Mouse (Mus musculus): ENCODE measurements at regions not wholly inside any gene's neighbourhood (a gene's known extent, or its start where the extent isn't known, plus 50 kb on each side); places are given as distances from the start of the nearest gene placed in this dataset.

DNA sequence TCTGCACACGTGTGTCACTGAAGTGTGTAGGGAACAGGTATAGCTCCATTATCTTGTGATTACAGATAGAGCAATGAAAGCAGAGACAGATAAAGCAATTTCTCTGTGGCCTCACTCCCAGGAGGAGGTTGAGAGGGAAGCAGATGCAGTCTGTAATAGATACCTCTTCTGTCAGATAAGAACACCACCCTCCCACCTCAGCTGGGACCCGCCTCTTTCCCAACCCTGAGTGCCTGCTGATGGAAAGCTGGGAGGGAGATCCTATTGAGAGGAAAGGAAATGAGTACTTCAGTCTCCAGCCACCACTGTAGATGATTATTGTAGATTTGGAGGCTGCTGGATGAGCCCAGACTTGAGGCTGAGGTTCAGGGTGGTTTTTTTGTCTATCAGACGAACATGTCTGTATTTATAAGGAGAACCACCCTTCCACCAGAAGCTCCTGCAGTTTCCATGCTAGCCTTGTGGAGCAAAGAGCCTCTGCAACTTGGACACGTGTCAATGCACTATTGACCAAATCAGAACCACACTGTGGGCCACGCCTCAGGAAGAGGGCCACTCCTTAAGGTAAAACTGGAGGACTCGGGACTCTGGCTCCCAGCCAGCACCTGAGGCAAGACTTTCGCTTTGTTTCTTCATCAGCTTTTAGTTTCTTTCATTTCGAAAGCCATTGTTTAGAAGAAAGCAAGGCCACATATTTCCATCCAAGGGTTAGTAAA, 55.3 kb upstream of the Plekha5 start:
- Histone ChIP-seq H3K36me3 (ENCODE audit: control insufficient read depth, insufficient read depth, low read length) (no peaks in the 10 kb centered on the region), H3K4me1 (replicated peaks; ENCODE audit: control insufficient read depth, insufficient read depth, low read length) (no peaks in the 10 kb centered on the region), H3K4me2 (ENCODE audit: low read length) (no peak overlapping the region), H3K27ac (ENCODE audit: low read depth) (no peak overlapping the region), H3K4me3 (ENCODE audit: low read depth, low read length) (no peak overlapping the region), H3K27me3 (replicated peaks; ENCODE audit: control insufficient read depth, insufficient read depth, low read length) (no peaks in the 10 kb centered on the region), H3K9me3 (ENCODE audit: control insufficient read depth, low read length) (0 out of 2 replicates have a peak, but pooled peaks cover 4% of the 10 kb centered on the region), H3K9ac (ENCODE audit: low read length) (no peak overlapping the region)
- DNase-seq (ENCODE audit: low spot score) (peak; percentile 58), ATAC-seq (replicated peaks; ENCODE audit: low FRiP score, low TSS enrichment, low read depth) (no peak)
- 68% methylated on average over 8 of the region's 8 CpGs for WGBS

- Histone ChIP-seq H3K9me3 (ENCODE audit: control insufficient read depth, low read length) (0 out of 2 replicates have a peak, but pooled peaks cover 4% of the 10 kb centered on the region), H3K9ac (ENCODE audit: low read length) (no peak overlapping the region), H3K4me1 (replicated peaks; ENCODE audit: control insufficient read depth, insufficient read depth, low read length) (no peaks in the 10 kb centered on the region), H3K4me2 (ENCODE audit: low read length) (no peak overlapping the region), H3K27ac (ENCODE audit: low read depth) (no peak overlapping the region), H3K36me3 (ENCODE audit: control insufficient read depth, insufficient read depth, low read length) (no peaks in the 10 kb centered on the region), H3K4me3 (ENCODE audit: low read depth, low read length) (no peak overlapping the region), H3K27me3 (replicated peaks; ENCODE audit: control insufficient read depth, insufficient read depth, low read length) (no peaks in the 10 kb centered on the region)
- DNase-seq (ENCODE audit: low spot score) (no peak), ATAC-seq (replicated peaks; ENCODE audit: low FRiP score, low TSS enrichment, low read depth) (0 out of 2 replicates have a peak, but pooled peaks have one; percentile 43)
- 82% methylated on average over 6 of the region's 6 CpGs for WGBS
These were observed 56.6 kb upstream of the Plekha5 start for GRCm38 (mm10) chr6:140367303-140367702.

DNA sequence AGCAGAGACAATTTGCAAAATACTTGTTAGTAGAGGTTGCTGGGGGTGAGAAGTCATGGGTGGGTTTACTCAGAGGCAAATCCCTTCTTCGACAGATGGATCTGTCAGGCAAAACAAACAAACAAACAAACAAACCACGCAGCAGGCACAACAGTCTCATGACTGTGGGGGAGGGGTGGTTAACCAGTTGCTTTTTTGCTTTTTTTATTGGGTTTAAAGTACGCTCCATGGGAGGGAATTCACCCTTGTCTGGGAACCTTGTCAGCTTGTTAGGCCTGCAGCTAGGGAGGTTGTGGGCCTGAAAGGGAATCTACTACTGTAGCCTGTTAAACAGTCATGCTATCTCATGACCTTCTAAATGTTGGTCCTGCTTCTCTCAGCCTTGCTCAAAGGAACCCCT, 57.1 kb upstream of the Plekha5 start:
- Histone ChIP-seq H3K4me2 (ENCODE audit: low read length) (no peak overlapping the region), H3K4me1 (replicated peaks; ENCODE audit: control insufficient read depth, insufficient read depth, low read length) (no peaks in the 10 kb centered on the region), H3K9ac (ENCODE audit: low read length) (no peak overlapping the region), H3K27ac (ENCODE audit: low read depth) (no peak overlapping the region), H3K27me3 (replicated peaks; ENCODE audit: control insufficient read depth, insufficient read depth, low read length) (no peaks in the 10 kb centered on the region), H3K4me3 (ENCODE audit: low read depth, low read length) (no peak overlapping the region), H3K9me3 (ENCODE audit: control insufficient read depth, low read length) (0 out of 2 replicates have a peak, but pooled peaks cover 4% of the 10 kb centered on the region), H3K36me3 (ENCODE audit: control insufficient read depth, insufficient read depth, low read length) (no peaks in the 10 kb centered on the region)
- ATAC-seq (replicated peaks; ENCODE audit: low FRiP score, low TSS enrichment, low read depth) (no peak), DNase-seq (ENCODE audit: low spot score) (no peak)
- 54% methylated on average over 3 of the region's 3 CpGs for WGBS

DNA sequence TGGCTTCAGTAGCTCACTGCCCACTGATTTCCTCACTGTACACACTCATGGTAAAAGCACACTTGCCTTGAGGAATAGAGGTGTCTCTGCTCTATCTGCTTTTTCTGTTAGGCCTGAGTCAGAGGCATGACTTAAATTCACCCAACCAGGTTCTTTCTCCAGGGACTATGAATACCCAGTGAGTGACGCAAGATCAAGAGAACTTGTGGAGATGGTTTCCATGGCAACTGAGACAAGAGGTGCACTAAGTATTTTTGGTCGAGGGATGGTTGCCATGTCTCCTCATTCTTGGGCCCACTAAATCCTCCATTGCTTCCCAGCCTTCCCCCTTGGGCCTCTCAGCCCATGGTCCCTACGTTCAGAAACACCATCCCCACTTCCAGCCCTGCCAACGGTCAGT, 62.9 kb upstream of the Plekha5 start:
- WGBS: 85% methylated on average over 4 of the region's 4 CpGs
- Histone ChIP-seq H3K9ac (ENCODE audit: low read length) (no peak overlapping the region), H3K27ac (ENCODE audit: low read depth) (no peak overlapping the region), H3K9me3 (ENCODE audit: control insufficient read depth, low read length) (no peaks in the 10 kb centered on the region), H3K36me3 (ENCODE audit: control insufficient read depth, insufficient read depth, low read length) (no peaks in the 10 kb centered on the region), H3K4me3 (ENCODE audit: low read depth, low read length) (no peak overlapping the region), H3K4me2 (ENCODE audit: low read length) (no peak overlapping the region), H3K4me1 (replicated peaks; ENCODE audit: control insufficient read depth, insufficient read depth, low read length) (no peaks in the 10 kb centered on the region), H3K27me3 (replicated peaks; ENCODE audit: control insufficient read depth, insufficient read depth, low read length) (no peaks in the 10 kb centered on the region)
- no peak for DNase-seq (ENCODE audit: low spot score)
- no peak for ATAC-seq (replicated peaks; ENCODE audit: low FRiP score, low TSS enrichment, low read depth)

- Histone ChIP-seq H3K4me2 (ENCODE audit: low read length) (no peak overlapping the region), H3K27ac (ENCODE audit: low read depth) (no peak overlapping the region), H3K9me3 (ENCODE audit: control insufficient read depth, low read length) (no peaks in the 10 kb centered on the region), H3K4me1 (replicated peaks; ENCODE audit: control insufficient read depth, insufficient read depth, low read length) (no peaks in the 10 kb centered on the region), H3K9ac (ENCODE audit: low read length) (no peak overlapping the region), H3K36me3 (ENCODE audit: control insufficient read depth, insufficient read depth, low read length) (no peaks in the 10 kb centered on the region), H3K27me3 (replicated peaks; ENCODE audit: control insufficient read depth, insufficient read depth, low read length) (no peaks in the 10 kb centered on the region), H3K4me3 (ENCODE audit: low read depth, low read length) (no peak overlapping the region)
- DNase-seq (ENCODE audit: low spot score) (no peak), ATAC-seq (replicated peaks; ENCODE audit: low FRiP score, low TSS enrichment, low read depth) (no peak)
- 76% methylated on average over 2 of the region's 2 CpGs for WGBS
These were observed 66.0 kb upstream of the Plekha5 start for GRCm38 (mm10) chr6:140357901-140358300.

DNA sequence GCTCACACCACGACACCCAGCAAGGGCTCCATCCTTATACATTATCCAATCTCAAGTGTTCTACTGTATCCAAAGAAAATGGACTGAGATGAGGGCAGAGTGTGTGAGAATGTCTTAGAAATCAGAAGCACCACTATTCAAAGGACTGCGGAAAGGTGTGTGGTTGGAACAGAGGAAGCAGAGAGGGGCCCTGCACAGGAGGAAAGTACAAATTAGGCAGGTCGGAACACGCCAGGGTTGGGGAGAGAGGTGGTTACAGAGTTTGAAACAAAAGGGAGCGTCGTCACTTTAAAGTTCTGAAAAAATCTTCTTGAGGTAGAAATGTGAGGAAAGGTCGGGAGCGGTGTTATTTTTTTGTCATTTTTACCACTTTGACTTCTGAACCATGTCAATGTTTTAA, 66.6 kb upstream of the Plekha5 start:
- 76% methylated on average over 8 of the region's 8 CpGs for WGBS
- no peak overlapping the region for H3K4me2 ChIP-seq (ENCODE audit: low read length)
- H3K36me3 ChIP-seq (ENCODE audit: control insufficient read depth, insufficient read depth, low read length): no peaks in the 10 kb centered on the region
- DNase-seq (ENCODE audit: low spot score) (no peak), ATAC-seq (replicated peaks; ENCODE audit: low FRiP score, low TSS enrichment, low read depth) (no peak)
- H3K27me3 ChIP-seq (replicated peaks; ENCODE audit: control insufficient read depth, insufficient read depth, low read length): no peaks in the 10 kb centered on the region
- H3K27ac ChIP-seq (ENCODE audit: low read depth): no peak overlapping the region
- no peaks in the 10 kb centered on the region for H3K9me3 ChIP-seq (ENCODE audit: control insufficient read depth, low read length)
- no peaks in the 10 kb centered on the region for H3K4me1 ChIP-seq (replicated peaks; ENCODE audit: control insufficient read depth, insufficient read depth, low read length)
- no peak overlapping the region for H3K4me3 ChIP-seq (ENCODE audit: low read depth, low read length)
- no peak overlapping the region for H3K9ac ChIP-seq (ENCODE audit: low read length)

GRCm38 (mm10) chr6:140354082-140354481, 69.8 kb upstream of the Plekha5 start:
- Histone ChIP-seq H3K4me2 (ENCODE audit: low read length) (no peak overlapping the region), H3K4me1 (replicated peaks; ENCODE audit: control insufficient read depth, insufficient read depth, low read length) (no peaks in the 10 kb centered on the region), H3K36me3 (ENCODE audit: control insufficient read depth, insufficient read depth, low read length) (no peaks in the 10 kb centered on the region), H3K27ac (ENCODE audit: low read depth) (no peak overlapping the region), H3K9ac (ENCODE audit: low read length) (no peak overlapping the region), H3K27me3 (replicated peaks; ENCODE audit: control insufficient read depth, insufficient read depth, low read length) (no peaks in the 10 kb centered on the region), H3K4me3 (ENCODE audit: low read depth, low read length) (no peak overlapping the region), H3K9me3 (ENCODE audit: control insufficient read depth, low read length) (no peaks in the 10 kb centered on the region)
- ATAC-seq (replicated peaks; ENCODE audit: low FRiP score, low TSS enrichment, low read depth) (no peak), DNase-seq (ENCODE audit: low spot score) (no peak)
- 49% methylated on average over 6 of the region's 6 CpGs for WGBS

DNA sequence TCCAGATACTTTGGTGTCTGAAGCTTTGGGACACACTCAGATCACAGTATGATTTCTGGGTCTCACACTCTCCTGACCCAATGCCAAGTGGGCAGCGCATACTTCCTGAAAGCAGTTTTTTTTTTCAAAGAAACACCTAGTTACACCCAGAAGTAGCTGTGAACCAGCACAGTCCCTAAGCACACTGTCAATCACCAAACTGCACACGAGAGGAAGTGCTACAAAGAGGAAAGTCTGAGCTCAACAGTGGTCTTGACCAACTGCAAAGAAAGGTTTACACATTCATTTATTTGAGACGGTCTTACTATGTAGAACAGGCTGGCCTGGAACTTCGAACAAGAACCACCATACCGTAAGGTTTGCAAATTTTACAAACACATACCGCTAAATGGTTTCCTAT, 70.2 kb upstream of the Plekha5 start:
- Histone ChIP-seq H3K9me3 (ENCODE audit: control insufficient read depth, low read length) (no peaks in the 10 kb centered on the region), H3K27me3 (replicated peaks; ENCODE audit: control insufficient read depth, insufficient read depth, low read length) (no peaks in the 10 kb centered on the region), H3K4me1 (replicated peaks; ENCODE audit: control insufficient read depth, insufficient read depth, low read length) (no peaks in the 10 kb centered on the region), H3K4me3 (ENCODE audit: low read depth, low read length) (no peak overlapping the region), H3K27ac (ENCODE audit: low read depth) (no peak overlapping the region), H3K9ac (ENCODE audit: low read length) (no peak overlapping the region), H3K36me3 (ENCODE audit: control insufficient read depth, insufficient read depth, low read length) (no peaks in the 10 kb centered on the region), H3K4me2 (ENCODE audit: low read length) (no peak overlapping the region)
- WGBS: 59% methylated on average over 6 of the region's 6 CpGs
- DNase-seq (ENCODE audit: low spot score): no peak
- ATAC-seq (replicated peaks; ENCODE audit: low FRiP score, low TSS enrichment, low read depth): no peak

GRCm38 (mm10) chr6:140351365-140352095, 72.3 kb upstream of the Plekha5 start:
- Histone ChIP-seq H3K27me3 (replicated peaks; ENCODE audit: control insufficient read depth, insufficient read depth, low read length) (no peaks in the 10 kb centered on the region), H3K27ac (ENCODE audit: low read depth) (no peak overlapping the region), H3K4me2 (ENCODE audit: low read length) (no peak overlapping the region), H3K36me3 (ENCODE audit: control insufficient read depth, insufficient read depth, low read length) (no peaks in the 10 kb centered on the region), H3K9me3 (ENCODE audit: control insufficient read depth, low read length) (no peaks in the 10 kb centered on the region), H3K4me3 (ENCODE audit: low read depth, low read length) (no peak overlapping the region), H3K9ac (ENCODE audit: low read length) (no peak overlapping the region), H3K4me1 (replicated peaks; ENCODE audit: control insufficient read depth, insufficient read depth, low read length) (no peaks in the 10 kb centered on the region)
- WGBS: 95% methylated on average over 3 of the region's 6 CpGs
- ATAC-seq (replicated peaks; ENCODE audit: low FRiP score, low TSS enrichment, low read depth) (no peak), DNase-seq (ENCODE audit: low spot score) (no peak)
